Mouse (Mus musculus) neural tube, embryonic 15.5 days (tissue): ENCODE results near the gene Qdpr. TPM values are rescaled to one million over a fixed set of nuclear protein-coding genes. Genes with fewer than 3 reads are reported as not detected.

Experiments
- ATAC-seq: fragments of 200-750 bp; cut with Nextera tagmentation; 2 replicates; pipeline ENCODE4 v1.8.0; 2017; ENCODE audit warnings: mild to moderate bottlenecking, moderate TSS enrichment, moderate library complexity; ENCODE audit not compliant: low FRiP score
- H3K27ac ChIP-seq: fragments of 300-500 bp; sonication (generic); replicated peaks from 2 replicates; pipeline ENCODE4 v1.5.1; 2015; ENCODE audit warnings: mild to moderate bottlenecking, inconsistent platforms
- H3K27me3 ChIP-seq: fragments of 300-500 bp; sonication (generic); replicated peaks from 2 replicates; pipeline ENCODE4 v1.6.1; 2015; ENCODE audit warnings: inconsistent platforms
- H3K36me3 ChIP-seq: fragments of 300-500 bp; sonication (generic); 2 replicates; pipeline ENCODE4 v1.6.1; 2015; ENCODE audit warnings: inconsistent platforms
- H3K4me1 ChIP-seq: fragments of 300-500 bp; sonication (generic); 2 replicates; pipeline ENCODE4 v1.6.1; 2015; ENCODE audit warnings: inconsistent platforms
- H3K4me2 ChIP-seq: fragments of 300-500 bp; sonication (generic); 2 replicates; pipeline ENCODE4 v1.6.1; 2015; ENCODE audit warnings: inconsistent platforms, mild to moderate bottlenecking, moderate library complexity
- H3K4me3 ChIP-seq: fragments of 300-500 bp; sonication (generic); replicated peaks from 2 replicates; pipeline ENCODE4 v1.5.1; 2015; ENCODE audit warnings: mild to moderate bottlenecking, inconsistent platforms
- H3K9ac ChIP-seq: fragments of 300-500 bp; sonication (generic); replicated peaks from 2 replicates; pipeline ENCODE4 v1.6.1; 2015; ENCODE audit warnings: mild to moderate bottlenecking, inconsistent platforms
- H3K9me3 ChIP-seq: fragments of 300-500 bp; sonication (generic); replicated peaks from 2 replicates; pipeline ENCODE4 v1.6.1; 2016; ENCODE audit warnings: inconsistent platforms
- WGBS: fragments of 180-500 bp; shearing (Covaris S2); methylation state at CpG from one replicate; pipeline ENCODE4 v1.1.7; 2015; ENCODE audit warnings: mixed read lengths; 5-methylcytosine and 5-hydroxymethylcytosine counted together
- polyA plus RNA-seq: library from polyadenylated mRNA; unstranded; fragments of >200 nt; fragmentation: Nextera tagmentation; extraction: Ambion mirVana; gene quantifications from 2 replicates; pipeline ENCODE4 v1.2.1, GENCODE M21; 2015

Qdpr gene
- polyA plus RNA-seq, 1 experiment from 2014 or later, result 143 TPM

- no peak overlapping the region for H3K4me2 ChIP-seq
- no peaks in the 10 kb centered on the region for H3K27me3 ChIP-seq
- H3K9me3 ChIP-seq, result no peaks in the 10 kb centered on the region
- H3K9ac ChIP-seq, result no peak overlapping the region
- 42% methylated on average over 8 of the region's 8 CpGs for WGBS
- H3K4me3 ChIP-seq, result no peak overlapping the region
- H3K27ac ChIP-seq, result no peak overlapping the region
- no peaks in the 10 kb centered on the region for H3K36me3 ChIP-seq
- no peaks in the 10 kb centered on the region for H3K4me1 ChIP-seq
- ATAC-seq, result peak; percentile 91
Observed at GRCm38 (mm10) chr5:45424021-45424886, 25.8 kb downstream of the Qdpr start.

- Histone ChIP-seq H3K9me3 (no peaks in the 10 kb centered on the region), H3K9ac (no peak overlapping the region), H3K4me1 (no peaks in the 10 kb centered on the region), H3K36me3 (no peaks in the 10 kb centered on the region), H3K27me3 (no peaks in the 10 kb centered on the region), H3K4me3 (no peak overlapping the region), H3K27ac (no peak overlapping the region), H3K4me2 (no peak overlapping the region)
- ATAC-seq, result no peak
- 85% methylated on average over 12 of the region's 12 CpGs for WGBS
Observed at GRCm38 (mm10) chr5:45421881-45422844, 27.9 kb downstream of the Qdpr start.

- no peak overlapping the region for H3K4me3 ChIP-seq
- no peaks in the 10 kb centered on the region for H3K4me1 ChIP-seq
- no peaks in the 10 kb centered on the region for H3K36me3 ChIP-seq
- no peaks in the 10 kb centered on the region for H3K27me3 ChIP-seq
- WGBS, result 82% methylated on average over 10 of the region's 10 CpGs
- no peak overlapping the region for H3K27ac ChIP-seq
- no peak overlapping the region for H3K4me2 ChIP-seq
- ATAC-seq, result no peak
- no peaks in the 10 kb centered on the region for H3K9me3 ChIP-seq
- no peak overlapping the region for H3K9ac ChIP-seq
Observed at GRCm38 (mm10) chr5:45419841-45420638, 30.0 kb downstream of the Qdpr start.

- 82% methylated on average over 3 of the region's 3 CpGs for WGBS
- ATAC-seq, result no peak
- Histone ChIP-seq H3K9me3 (no peaks in the 10 kb centered on the region), H3K27me3 (no peaks in the 10 kb centered on the region), H3K4me1 (no peaks in the 10 kb centered on the region), H3K27ac (no peak overlapping the region), H3K4me3 (no peak overlapping the region), H3K9ac (no peak overlapping the region), H3K36me3 (no peaks in the 10 kb centered on the region), H3K4me2 (no peak overlapping the region)
Observed at GRCm38 (mm10) chr5:45417859-45418443, 32.1 kb downstream of the Qdpr start.

- 97% methylated on average over 3 of the region's 3 CpGs for WGBS
- H3K36me3 ChIP-seq, result no peaks in the 10 kb centered on the region
- H3K4me2 ChIP-seq, result no peak overlapping the region
- no peak overlapping the region for H3K4me3 ChIP-seq
- no peaks in the 10 kb centered on the region for H3K9me3 ChIP-seq
- H3K4me1 ChIP-seq, result no peaks in the 10 kb centered on the region
- no peak overlapping the region for H3K9ac ChIP-seq
- no peak overlapping the region for H3K27ac ChIP-seq
- no peak for ATAC-seq
- no peaks in the 10 kb centered on the region for H3K27me3 ChIP-seq
Observed at GRCm38 (mm10) chr5:45416478-45416877, 33.6 kb downstream of the Qdpr start.

GRCm38 (mm10) chr5:45406129-45406528 lies 43.9 kb downstream of the Qdpr start:
- Histone ChIP-seq H3K9me3 (no peaks in the 10 kb centered on the region), H3K4me2 (no peak overlapping the region), H3K36me3 (no peaks in the 10 kb centered on the region), H3K4me1 (no peaks in the 10 kb centered on the region), H3K27ac (no peak overlapping the region), H3K9ac (no peak overlapping the region), H3K4me3 (no peak overlapping the region), H3K27me3 (0 out of 2 replicates have a peak, but pooled peaks cover 2% of the 10 kb centered on the region)
- ATAC-seq, result no peak
- 82% methylated on average over 2 of the region's 2 CpGs for WGBS

GRCm38 (mm10) chr5:45402632-45403031 lies 47.4 kb downstream of the Qdpr start:
- Histone ChIP-seq H3K4me2 (peak overlapping the region; percentile 26; the same call in 1 of the 2 replicates), H3K36me3 (no peaks in the 10 kb centered on the region), H3K4me1 (no peaks in the 10 kb centered on the region), H3K9ac (no peak overlapping the region), H3K27me3 (0 out of 2 replicates have a peak, but pooled peaks cover 2% of the 10 kb centered on the region), H3K27ac (no peak overlapping the region), H3K9me3 (no peaks in the 10 kb centered on the region), H3K4me3 (no peak overlapping the region)
- ATAC-seq, result peak; percentile 88
- 19% methylated on average over 11 of the region's 11 CpGs for WGBS

- Histone ChIP-seq H3K27ac (no peak overlapping the region), H3K4me3 (no peak overlapping the region), H3K27me3 (no peaks in the 10 kb centered on the region), H3K9ac (no peak overlapping the region), H3K9me3 (no peaks in the 10 kb centered on the region), H3K4me1 (no peaks in the 10 kb centered on the region), H3K36me3 (no peaks in the 10 kb centered on the region), H3K4me2 (no peak overlapping the region)
- 64% methylated on average over 2 of the region's 2 CpGs for WGBS
- ATAC-seq, result no peak
Observed at GRCm38 (mm10) chr5:45384034-45384812, 65.8 kb downstream of the Qdpr start.
